Mouse (Mus musculus): ENCODE data around the gene Acox2. TPM values are rescaled to one million over a fixed set of nuclear protein-coding genes. Genes with fewer than 3 reads are reported as not detected.

The Acox2 gene
- polyA plus RNA-seq, 1 experiment from 2014 or later: 0.19 TPM

DNA sequence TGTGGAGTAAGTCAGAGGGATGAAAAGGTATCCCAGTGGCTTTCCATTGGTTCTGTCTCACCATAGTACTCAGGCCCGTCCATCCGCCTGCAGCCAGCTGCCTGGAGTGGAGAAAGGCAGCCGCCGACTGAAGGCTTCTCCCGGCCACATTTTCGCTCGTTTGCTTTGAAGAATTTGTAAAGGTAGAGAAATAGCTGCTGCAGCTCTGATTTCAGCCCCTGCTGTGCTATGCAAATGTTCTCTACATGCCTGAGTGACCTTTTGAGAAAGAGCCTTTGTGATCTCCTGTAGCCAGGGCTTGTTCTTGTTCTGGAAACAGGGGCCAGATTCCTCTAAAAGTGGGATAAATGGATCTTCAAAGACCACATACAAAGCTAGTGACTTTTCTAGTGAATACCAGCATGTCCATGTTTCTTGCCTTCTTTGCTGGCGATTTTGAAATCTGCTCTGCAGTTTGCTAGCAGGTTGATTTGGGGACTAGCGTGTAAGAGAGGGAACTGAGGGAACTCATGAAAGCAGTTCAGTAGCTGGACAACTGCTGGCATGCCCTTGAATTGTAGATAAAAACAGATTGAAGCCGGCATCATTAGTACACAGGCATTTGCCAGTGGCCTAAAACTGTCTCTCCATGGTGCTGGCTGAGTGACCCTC is 40.3 kb downstream of the Acox2 start:
- no peak overlapping the region for H3K27ac ChIP-seq
- no peak overlapping the region for H3K4me3 ChIP-seq

DNA sequence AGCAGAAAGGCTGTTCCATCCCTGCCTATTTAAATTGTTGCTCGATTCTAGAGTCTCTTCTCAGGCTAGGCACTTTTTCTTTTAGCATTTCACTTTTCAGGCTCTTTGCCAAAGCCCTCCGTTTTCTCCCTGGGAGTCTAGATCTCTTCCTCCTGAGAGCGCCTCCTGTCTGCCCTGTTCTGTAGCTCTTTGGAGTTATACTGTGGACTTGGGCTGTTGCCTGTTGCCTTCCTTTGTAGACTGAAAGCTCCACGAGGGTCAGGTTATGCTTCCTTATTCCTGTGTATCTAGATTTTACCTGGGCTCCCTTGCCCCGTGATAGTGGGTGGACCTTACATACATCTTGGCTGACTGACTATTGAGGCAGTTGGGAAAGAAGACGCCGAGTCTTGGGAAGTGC is 40.9 kb downstream of the Acox2 start:
- DNase-seq (ENCODE audit: low spot score): no peak
- Histone ChIP-seq H3K4me3 (no peak overlapping the region), H3K27ac (no peak overlapping the region), H3K27me3 (ENCODE audit: insufficient read depth, poor library complexity, severe bottlenecking) (no peaks in the 10 kb centered on the region), H3K36me3 (peaks cover 7% of the 10 kb centered on the region), H3K9me3 (no peaks in the 10 kb centered on the region), H3K4me1 (peaks cover 19% of the 10 kb centered on the region)
- 65% methylated on average over 7 of the region's 7 CpGs for WGBS

More for the DNA sequence above, 40.3 kb downstream of the Acox2 start:
- DNase-seq (ENCODE audit: low spot score): no peak
- H3K9me3 ChIP-seq: no peaks in the 10 kb centered on the region
- WGBS: 39% methylated on average over 10 of the region's 10 CpGs
- H3K4me1 ChIP-seq: peaks cover 16% of the 10 kb centered on the region
- no peaks in the 10 kb centered on the region for H3K27me3 ChIP-seq (ENCODE audit: insufficient read depth, poor library complexity, severe bottlenecking)
- H3K36me3 ChIP-seq: peaks cover 11% of the 10 kb centered on the region

DNA sequence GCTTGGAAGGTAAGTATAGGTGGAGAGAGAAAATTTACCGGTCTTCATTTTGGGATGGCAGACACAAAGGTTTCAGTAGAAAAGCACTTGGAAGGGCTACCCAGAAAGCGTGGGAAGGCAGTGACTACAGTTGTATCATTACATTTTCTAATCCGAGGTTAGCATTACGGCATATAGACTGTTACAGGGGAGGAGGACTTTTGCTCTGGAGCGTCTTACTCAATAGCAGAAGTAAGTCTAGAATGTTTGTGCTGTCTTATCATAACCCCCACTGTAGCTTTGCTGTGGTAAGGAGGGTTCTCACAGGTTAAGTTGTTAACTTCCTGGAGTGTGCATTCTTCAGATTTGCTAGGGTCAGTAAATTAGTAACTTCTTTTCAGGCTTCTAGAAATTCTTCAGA is 43.1 kb downstream of the Acox2 start:
- no peak overlapping the region for H3K4me3 ChIP-seq
- no peak for DNase-seq (ENCODE audit: low spot score)
- WGBS: 66% methylated on average over 5 of the region's 5 CpGs
- H3K27ac ChIP-seq: no peak overlapping the region
- H3K4me1 ChIP-seq: peaks cover 19% of the 10 kb centered on the region
- H3K9me3 ChIP-seq: no peaks in the 10 kb centered on the region
- H3K27me3 ChIP-seq (ENCODE audit: insufficient read depth, poor library complexity, severe bottlenecking): no peaks in the 10 kb centered on the region
- H3K36me3 ChIP-seq: no peaks in the 10 kb centered on the region

DNA sequence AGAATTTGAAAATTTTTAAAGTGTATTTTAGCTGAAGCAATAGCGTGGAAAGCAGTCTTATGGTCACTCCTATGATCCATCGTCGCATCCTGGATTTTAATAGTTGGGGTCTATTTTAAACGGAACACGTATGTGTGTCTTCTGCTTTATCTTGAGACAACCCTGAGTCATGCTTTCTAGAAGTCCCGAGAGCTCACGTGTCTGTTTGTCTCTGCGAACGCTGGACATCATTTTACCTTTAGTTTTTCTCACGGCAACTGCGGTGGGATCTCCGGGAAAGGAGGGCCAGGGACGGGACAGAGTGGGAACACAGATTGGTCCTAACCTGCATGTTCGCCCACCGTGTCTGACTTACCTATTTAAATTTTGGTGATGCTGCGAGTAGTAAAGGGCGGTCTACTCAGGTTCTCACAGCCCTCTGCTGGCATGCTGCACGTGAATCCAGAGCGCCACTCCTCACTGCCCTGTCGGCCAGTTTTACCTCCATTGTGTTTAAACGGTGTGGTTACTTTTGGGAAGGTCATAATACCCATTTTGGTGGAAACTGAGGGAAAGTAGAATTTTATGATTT is 43.9 kb downstream of the Acox2 start:
- 15% methylated on average over 21 of the region's 21 CpGs for WGBS
- H3K27me3 ChIP-seq (ENCODE audit: insufficient read depth, poor library complexity, severe bottlenecking): no peaks in the 10 kb centered on the region
- no peaks in the 10 kb centered on the region for H3K36me3 ChIP-seq
- no peak for DNase-seq (ENCODE audit: low spot score)
- H3K4me3 ChIP-seq: peak overlapping the region; percentile 85
- no peaks in the 10 kb centered on the region for H3K9me3 ChIP-seq
- no peak overlapping the region; the same call in 1 of the 2 replicates for H3K27ac ChIP-seq
- peaks cover 19% of the 10 kb centered on the region for H3K4me1 ChIP-seq

DNA sequence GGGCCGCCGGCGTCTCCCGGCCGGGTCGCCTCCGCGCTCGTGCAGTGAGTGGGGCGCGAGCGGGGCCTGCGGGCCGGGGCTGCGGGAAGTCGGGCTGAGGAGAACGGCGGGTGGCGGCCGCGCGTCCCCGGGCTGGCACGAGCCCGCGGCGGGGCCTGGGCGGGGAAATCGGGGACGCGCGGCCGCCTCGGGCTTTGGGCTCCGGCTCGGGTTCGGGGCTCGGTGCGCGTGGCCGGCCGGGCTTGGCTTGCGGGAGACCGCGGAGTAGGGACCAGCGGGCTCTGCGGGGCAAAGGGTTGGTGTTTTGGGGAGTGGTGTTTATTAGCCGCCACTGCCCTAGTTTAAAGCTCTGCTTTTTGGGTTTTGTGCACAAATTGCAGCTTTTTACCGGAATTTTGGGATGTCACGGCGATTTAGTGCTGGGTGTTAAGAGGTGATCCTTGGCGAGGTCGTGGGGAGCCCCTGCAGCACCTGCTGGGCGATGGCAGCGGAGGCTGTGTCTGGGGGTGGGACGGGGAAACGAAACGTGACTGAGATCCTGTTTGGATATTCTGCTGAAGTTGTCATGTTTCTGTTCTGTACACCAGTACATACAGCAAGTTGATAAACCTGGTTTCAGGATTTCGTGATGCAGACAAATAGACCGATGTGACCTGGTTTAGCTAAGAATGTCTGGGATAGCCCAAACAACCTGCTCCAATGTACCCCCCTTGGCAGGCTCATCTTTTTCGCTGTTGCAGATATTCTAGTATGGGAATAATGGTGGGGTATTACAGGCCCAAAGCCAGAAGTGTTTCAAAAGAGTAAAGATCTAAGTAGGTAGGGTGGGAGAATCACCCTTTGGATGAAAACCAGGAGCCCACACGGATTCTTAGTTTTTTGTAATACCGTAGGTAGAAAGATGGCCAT is 44.6 kb downstream of the Acox2 start:
- Histone ChIP-seq H3K9me3 (no peaks in the 10 kb centered on the region), H3K4me3 (peak overlapping the region; percentile 85), H3K36me3 (no peaks in the 10 kb centered on the region), H3K27me3 (ENCODE audit: insufficient read depth, poor library complexity, severe bottlenecking) (no peaks in the 10 kb centered on the region), H3K4me1 (peaks cover 20% of the 10 kb centered on the region), H3K27ac (peak overlapping the region; percentile 96)
- WGBS: 5% methylated on average over 63 of the region's 63 CpGs
- no peak for DNase-seq (ENCODE audit: low spot score)

DNA sequence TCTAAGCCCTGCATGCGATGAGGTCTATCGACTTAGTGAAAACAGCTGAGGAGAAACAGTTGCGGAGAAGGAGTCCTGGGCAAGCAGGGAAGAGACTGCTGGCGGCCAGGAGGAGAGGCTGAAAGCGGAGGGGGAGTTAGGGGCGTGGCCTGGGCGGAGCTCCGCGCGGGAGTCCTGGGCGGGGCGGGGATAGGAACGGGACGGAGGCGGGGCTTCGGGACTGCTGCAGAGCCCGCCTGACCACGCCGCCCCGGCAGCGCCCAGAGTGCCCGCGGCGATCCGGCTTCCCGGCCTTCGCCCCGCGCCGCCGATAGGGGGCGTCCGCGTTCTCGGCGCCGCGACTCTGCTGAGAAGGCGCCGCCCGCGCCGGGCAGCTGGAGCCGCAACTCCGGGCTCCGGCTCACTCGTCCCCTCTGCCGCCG is 45.3 kb downstream of the Acox2 start, which contains the start of gene Kctd6:
Kctd6 (plus strand) TSS at position 338 of the 422 bp plus-strand sequence.
- H3K36me3 ChIP-seq: no peaks in the 10 kb centered on the region
- WGBS: under 1% methylated on average over 48 of the region's 49 CpGs
- peak; percentile 98 for DNase-seq (ENCODE audit: low spot score)
- peak within 1 kb of the TSS; percentile 96 for H3K27ac ChIP-seq
- peak within 1 kb of the TSS; percentile 85 for H3K4me3 ChIP-seq
- H3K27me3 ChIP-seq (ENCODE audit: insufficient read depth, poor library complexity, severe bottlenecking): no peaks in the 10 kb centered on the region
- H3K9me3 ChIP-seq: no peaks in the 10 kb centered on the region
- peaks cover 24% of the 10 kb centered on the region for H3K4me1 ChIP-seq

DNA sequence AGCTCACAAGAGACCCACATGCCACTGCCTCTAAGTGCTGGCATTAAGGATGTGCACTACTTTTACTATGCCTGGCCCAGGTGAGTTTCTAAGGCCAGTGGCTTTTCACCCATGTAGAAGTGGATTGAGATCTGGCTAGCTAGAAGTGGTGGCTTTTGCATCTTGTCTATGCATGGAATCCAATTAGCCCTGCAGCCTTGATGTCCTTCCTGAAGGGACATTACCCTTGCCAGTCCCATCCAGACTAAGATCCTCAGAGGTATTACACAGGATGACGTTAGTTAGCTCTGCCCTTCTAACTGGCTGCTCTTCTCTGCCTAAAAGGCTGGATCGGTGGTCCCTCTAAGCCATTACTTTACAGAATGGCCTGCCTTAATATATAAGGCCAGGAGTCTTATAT is 46.2 kb downstream of the Acox2 start:
- Histone ChIP-seq H3K27me3 (ENCODE audit: insufficient read depth, poor library complexity, severe bottlenecking) (no peaks in the 10 kb centered on the region), H3K36me3 (no peaks in the 10 kb centered on the region), H3K27ac (no peak overlapping the region), H3K4me1 (peaks cover 21% of the 10 kb centered on the region), H3K4me3 (no peak overlapping the region), H3K9me3 (no peaks in the 10 kb centered on the region)
- 82% methylated on average over 2 of the region's 2 CpGs for WGBS
- no peak for DNase-seq (ENCODE audit: low spot score)

DNA sequence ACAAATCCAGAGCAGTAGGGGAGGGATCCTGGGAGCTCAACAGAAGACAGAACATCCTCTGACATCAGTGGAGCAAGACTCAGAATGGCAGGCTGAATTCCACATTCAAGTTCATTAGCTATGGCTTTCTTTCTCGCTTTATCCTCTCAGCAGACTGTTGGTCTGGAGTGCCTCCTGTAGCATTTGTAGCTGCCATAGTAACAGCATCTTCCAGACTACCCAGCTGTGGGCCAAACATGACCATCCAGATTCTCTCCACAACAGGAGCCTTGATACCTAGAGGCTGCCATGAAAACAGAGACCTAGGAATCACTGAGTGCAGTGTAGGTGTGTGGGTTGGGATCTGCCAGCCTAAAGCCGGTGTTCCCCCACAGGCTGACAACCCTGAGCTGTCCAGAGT is 49.3 kb downstream of the Acox2 start:
- H3K27me3 ChIP-seq (ENCODE audit: insufficient read depth, poor library complexity, severe bottlenecking): no peaks in the 10 kb centered on the region
- DNase-seq (ENCODE audit: low spot score): peak; percentile 69
- H3K4me1 ChIP-seq: peaks cover 32% of the 10 kb centered on the region
- 82% methylated on average over 2 of the region's 2 CpGs for WGBS
- H3K36me3 ChIP-seq: no peaks in the 10 kb centered on the region
- H3K27ac ChIP-seq: no peak overlapping the region
- no peak overlapping the region for H3K4me3 ChIP-seq
- no peaks in the 10 kb centered on the region for H3K9me3 ChIP-seq

DNA sequence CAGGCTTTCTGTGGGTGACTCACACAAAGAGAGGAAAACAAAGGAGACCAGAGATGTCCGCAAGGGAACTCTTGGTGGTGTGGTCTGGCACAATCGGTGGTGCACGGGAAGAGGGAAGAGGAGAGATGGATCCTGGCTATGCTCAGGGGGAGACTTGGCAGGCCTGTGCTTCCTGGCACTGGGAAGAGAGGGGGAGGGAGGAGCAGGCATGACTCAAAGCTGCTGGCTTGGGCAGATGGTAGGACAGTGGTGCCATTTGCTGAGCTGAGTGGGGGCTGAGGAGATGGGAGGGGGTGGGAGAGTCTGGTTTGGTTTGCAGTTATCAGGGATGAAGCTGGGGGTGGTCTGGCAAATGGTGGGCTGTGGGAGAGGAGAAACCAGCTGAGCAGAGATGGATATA is 50.3 kb downstream of the Acox2 start:
- WGBS: 51% methylated on average over 3 of the region's 3 CpGs
- H3K36me3 ChIP-seq: no peaks in the 10 kb centered on the region

DNA sequence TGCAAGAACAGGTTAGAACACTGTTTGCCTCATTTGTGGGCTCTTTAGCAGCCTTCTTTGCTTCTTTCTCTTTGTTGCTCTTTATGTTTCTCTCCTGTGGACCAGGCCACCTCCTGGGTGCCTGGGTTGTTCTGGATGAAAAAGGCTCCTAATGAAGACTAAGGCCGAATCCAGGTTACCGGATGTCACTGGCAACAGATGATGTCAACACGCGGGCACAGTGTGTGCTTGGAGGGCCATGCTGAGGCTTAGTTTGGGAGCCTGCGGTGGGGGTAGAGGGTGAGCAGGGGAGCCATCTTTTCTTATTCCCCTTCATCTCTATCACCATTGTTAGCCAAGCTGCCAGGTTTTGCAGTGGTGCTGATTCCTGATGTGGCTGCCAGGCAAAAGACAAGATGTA is 51.6 kb downstream of the Acox2 start:
- H3K4me1 ChIP-seq: peaks cover 27% of the 10 kb centered on the region
- no peak overlapping the region for H3K4me3 ChIP-seq
- H3K27me3 ChIP-seq (ENCODE audit: insufficient read depth, poor library complexity, severe bottlenecking): no peaks in the 10 kb centered on the region
- 75% methylated on average over 5 of the region's 5 CpGs for WGBS
- no peak overlapping the region for H3K27ac ChIP-seq
- peak; percentile 30 for DNase-seq (ENCODE audit: low spot score)
- H3K36me3 ChIP-seq: no peaks in the 10 kb centered on the region
- H3K9me3 ChIP-seq: no peaks in the 10 kb centered on the region

More for the DNA sequence above, 50.3 kb downstream of the Acox2 start:
- 0 out of 2 replicates have a peak overlapping the region, but pooled peaks have one; percentile 7 for H3K27ac ChIP-seq
- DNase-seq (ENCODE audit: low spot score): peak; percentile 73
- H3K9me3 ChIP-seq: no peaks in the 10 kb centered on the region
- H3K4me1 ChIP-seq: peaks cover 31% of the 10 kb centered on the region
- no peaks in the 10 kb centered on the region for H3K27me3 ChIP-seq (ENCODE audit: insufficient read depth, poor library complexity, severe bottlenecking)
- H3K4me3 ChIP-seq: no peak overlapping the region

DNA sequence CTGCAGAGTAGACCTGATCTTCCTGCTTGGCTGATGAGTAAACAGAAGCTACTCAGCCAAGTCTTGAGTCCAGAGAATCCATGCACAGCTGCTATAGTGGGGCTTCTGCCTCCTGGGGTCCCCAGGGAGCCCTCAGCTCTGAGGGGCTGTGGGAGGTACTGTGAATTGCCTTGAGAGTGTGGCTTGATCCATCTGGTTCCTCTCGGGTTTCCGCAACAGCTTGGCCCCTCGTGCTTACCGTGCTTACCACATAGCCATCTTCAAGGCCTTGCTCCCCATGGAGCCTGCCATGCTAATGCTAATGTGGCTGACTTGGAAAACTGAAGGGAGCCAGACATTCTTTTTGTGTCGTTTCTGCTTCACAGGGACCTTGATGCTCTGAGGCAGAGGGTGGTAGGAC is 52.0 kb downstream of the Acox2 start:
- H3K36me3 ChIP-seq: no peaks in the 10 kb centered on the region
- no peaks in the 10 kb centered on the region for H3K27me3 ChIP-seq (ENCODE audit: insufficient read depth, poor library complexity, severe bottlenecking)
- H3K27ac ChIP-seq: no peak overlapping the region
- peaks cover 27% of the 10 kb centered on the region for H3K4me1 ChIP-seq
- 33% methylated on average over 5 of the region's 5 CpGs for WGBS
- DNase-seq (ENCODE audit: low spot score): peak; percentile 47
- no peak overlapping the region for H3K4me3 ChIP-seq
- no peaks in the 10 kb centered on the region for H3K9me3 ChIP-seq

DNA sequence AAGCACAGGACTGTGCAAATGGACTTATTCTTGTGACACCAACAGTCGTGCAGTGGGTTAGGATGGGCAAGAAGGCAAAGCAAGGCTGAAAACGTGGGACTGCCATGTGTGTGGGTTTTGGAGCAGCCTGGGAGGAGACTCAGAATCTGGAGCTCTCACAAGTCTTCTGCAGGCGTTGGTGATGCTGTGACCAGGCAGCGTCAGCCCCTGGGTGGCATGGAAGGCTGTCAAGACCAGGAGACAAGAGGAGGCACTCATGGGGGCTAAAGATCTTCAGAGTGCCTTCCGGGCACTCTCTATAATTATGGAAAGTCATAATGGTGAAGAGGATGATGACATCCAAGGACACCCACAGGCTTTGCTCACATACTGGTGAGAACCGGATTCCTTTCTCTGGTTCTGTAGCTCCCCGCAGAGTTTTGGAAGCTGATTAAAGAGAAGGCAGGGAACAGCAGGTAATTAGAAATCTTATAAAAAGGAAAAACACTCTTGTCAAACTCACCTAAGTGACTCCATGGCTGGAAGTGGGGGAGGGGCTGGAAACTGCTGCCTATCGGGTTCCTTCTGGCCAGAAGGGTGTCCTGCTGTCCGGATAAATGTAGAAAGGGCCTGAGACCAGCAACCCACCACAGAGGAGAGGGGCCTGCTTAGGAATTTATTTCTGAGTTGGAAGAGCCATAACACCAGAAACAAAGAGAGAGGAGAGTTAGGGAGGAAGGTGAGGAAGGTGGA is 52.8 kb downstream of the Acox2 start:
- DNase-seq (ENCODE audit: low spot score): peak; percentile 70
- 43% methylated on average over 9 of the region's 9 CpGs for WGBS
- Histone ChIP-seq H3K27me3 (ENCODE audit: insufficient read depth, poor library complexity, severe bottlenecking) (no peaks in the 10 kb centered on the region), H3K9me3 (no peaks in the 10 kb centered on the region), H3K27ac (peak overlapping the region; percentile 36; the same call in 1 of the 2 replicates), H3K4me3 (no peak overlapping the region), H3K36me3 (no peaks in the 10 kb centered on the region), H3K4me1 (peaks cover 27% of the 10 kb centered on the region)

All from heart, embryonic 10.5 days (tissue).